Mouse (Mus musculus): Measurements from ENCODE around the gene Rapgef4. TPM values are rescaled to one million over a fixed set of nuclear protein-coding genes. Genes with fewer than 3 reads are reported as not detected.

Rapgef4 gene
- polyA plus RNA-seq, 1 experiment from 2014 or later = 16.7 TPM

GRCm38 (mm10) chr2:72197026-72197425 lies 216.0 kb downstream of the Rapgef4 start:
- no peak for ATAC-seq (ENCODE audit: low FRiP score)
- peaks cover 11% of the 10 kb centered on the region for H3K4me1 ChIP-seq (replicated peaks)
- no peak overlapping the region for H3K4me2 ChIP-seq
- no peaks in the 10 kb centered on the region for H3K27me3 ChIP-seq
- H3K27ac ChIP-seq = no peak overlapping the region
- 61% methylated on average over 3 of the region's 3 CpGs for WGBS
- 0 out of 2 replicates have a peak, but pooled peaks cover 2% of the 10 kb centered on the region for H3K36me3 ChIP-seq
- H3K9me3 ChIP-seq = no peaks in the 10 kb centered on the region
- H3K9ac ChIP-seq = no peak overlapping the region
- no peak overlapping the region for H3K4me3 ChIP-seq

DNA sequence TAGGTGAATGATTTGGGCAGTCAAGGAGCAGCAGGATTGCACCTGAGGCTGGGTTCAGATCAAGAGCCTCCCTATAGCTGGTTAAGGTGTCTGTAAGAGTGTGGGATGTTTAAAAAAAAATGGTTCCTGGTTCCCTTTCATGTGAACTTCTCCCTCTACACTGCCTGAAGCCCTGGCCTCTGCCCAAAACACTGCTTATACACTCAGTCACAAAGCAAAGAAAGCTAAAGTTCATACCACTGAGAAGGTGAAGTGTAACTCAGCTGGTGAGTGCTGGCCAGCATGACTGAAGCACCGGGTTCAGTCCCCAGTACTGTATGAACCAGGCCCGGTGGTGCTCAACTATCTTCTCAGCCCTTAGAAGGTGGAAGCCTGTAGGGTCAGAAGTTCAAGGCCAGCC lies 218.4 kb downstream of the Rapgef4 start:
- WGBS = 98% methylated on average over 2 of the region's 2 CpGs
- peaks cover 18% of the 10 kb centered on the region for H3K4me1 ChIP-seq (replicated peaks)
- H3K9ac ChIP-seq = no peak overlapping the region
- ATAC-seq (ENCODE audit: low FRiP score) = no peak
- H3K27me3 ChIP-seq = no peaks in the 10 kb centered on the region
- H3K9me3 ChIP-seq = no peaks in the 10 kb centered on the region
- no peak overlapping the region for H3K4me3 ChIP-seq
- H3K36me3 ChIP-seq = 0 out of 2 replicates have a peak, but pooled peaks cover 2% of the 10 kb centered on the region
- H3K4me2 ChIP-seq = no peak overlapping the region
- no peak overlapping the region for H3K27ac ChIP-seq

GRCm38 (mm10) chr2:72201506-72201905 lies 220.5 kb downstream of the Rapgef4 start:
- 61% methylated on average over 9 of the region's 9 CpGs for WGBS
- Histone ChIP-seq H3K36me3 (no peaks in the 10 kb centered on the region), H3K9ac (no peak overlapping the region), H3K4me3 (no peak overlapping the region), H3K27ac (no peak overlapping the region; the same call in 1 of the 2 replicates), H3K4me1 (replicated peaks) (peaks cover 18% of the 10 kb centered on the region), H3K4me2 (no peak overlapping the region), H3K9me3 (no peaks in the 10 kb centered on the region), H3K27me3 (no peaks in the 10 kb centered on the region)
- ATAC-seq (ENCODE audit: low FRiP score) = no peak

- Histone ChIP-seq H3K36me3 (no peaks in the 10 kb centered on the region), H3K4me1 (replicated peaks) (peaks cover 18% of the 10 kb centered on the region), H3K9me3 (no peaks in the 10 kb centered on the region), H3K4me2 (no peak overlapping the region), H3K27ac (no peak overlapping the region), H3K4me3 (no peak overlapping the region), H3K9ac (no peak overlapping the region), H3K27me3 (no peaks in the 10 kb centered on the region)
- WGBS = 81% methylated on average over 6 of the region's 6 CpGs
- no peak for ATAC-seq (ENCODE audit: low FRiP score)
These were observed 221.2 kb downstream of the Rapgef4 start for GRCm38 (mm10) chr2:72202252-72202651.

- Histone ChIP-seq H3K27ac (no peak overlapping the region), H3K36me3 (no peaks in the 10 kb centered on the region), H3K9me3 (no peaks in the 10 kb centered on the region), H3K4me1 (replicated peaks) (peaks cover 18% of the 10 kb centered on the region), H3K9ac (no peak overlapping the region), H3K27me3 (no peaks in the 10 kb centered on the region), H3K4me3 (no peak overlapping the region), H3K4me2 (peak overlapping the region; percentile 40)
- peak; percentile 71; the same call in 1 of the 2 replicates for ATAC-seq (ENCODE audit: low FRiP score)
- WGBS = 9% methylated on average over 5 of the region's 5 CpGs
These were observed 222.6 kb downstream of the Rapgef4 start for GRCm38 (mm10) chr2:72203609-72204008.

DNA sequence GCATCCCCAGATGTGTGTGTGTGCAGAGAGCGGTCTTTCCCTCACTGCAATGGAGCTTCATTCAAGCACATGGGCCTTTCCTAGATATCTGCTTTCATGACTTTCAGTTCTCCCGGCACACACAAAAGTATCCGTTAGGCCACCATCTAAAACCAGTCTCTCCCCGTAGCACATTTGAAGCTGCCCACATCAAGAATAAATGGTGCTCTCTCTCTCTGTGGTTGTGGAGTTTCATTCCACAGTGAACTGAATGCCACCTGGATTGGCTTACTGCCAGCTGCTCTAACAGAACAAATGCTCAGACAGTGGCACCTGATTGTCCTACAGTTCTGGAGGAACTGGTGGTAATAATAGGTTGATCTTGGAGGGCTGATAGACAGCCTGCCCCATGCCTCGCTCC lies 224.8 kb downstream of the Rapgef4 start:
- Histone ChIP-seq H3K27ac (no peak overlapping the region), H3K27me3 (no peaks in the 10 kb centered on the region), H3K4me2 (no peak overlapping the region), H3K9ac (no peak overlapping the region), H3K36me3 (no peaks in the 10 kb centered on the region), H3K9me3 (no peaks in the 10 kb centered on the region), H3K4me1 (replicated peaks) (peaks cover 11% of the 10 kb centered on the region), H3K4me3 (no peak overlapping the region)
- ATAC-seq (ENCODE audit: low FRiP score) = no peak
- WGBS = 95% methylated on average over 5 of the region's 5 CpGs

GRCm38 (mm10) chr2:72206530-72207248 lies 225.6 kb downstream of the Rapgef4 start:
- no peak for ATAC-seq (ENCODE audit: low FRiP score)
- H3K4me1 ChIP-seq (replicated peaks) = peaks cover 7% of the 10 kb centered on the region
- no peak overlapping the region for H3K4me3 ChIP-seq
- no peak overlapping the region for H3K4me2 ChIP-seq
- H3K27me3 ChIP-seq = no peaks in the 10 kb centered on the region
- no peaks in the 10 kb centered on the region for H3K36me3 ChIP-seq
- H3K9ac ChIP-seq = no peak overlapping the region
- WGBS = 96% methylated on average over 4 of the region's 4 CpGs
- no peaks in the 10 kb centered on the region for H3K9me3 ChIP-seq
- H3K27ac ChIP-seq = no peak overlapping the region

DNA sequence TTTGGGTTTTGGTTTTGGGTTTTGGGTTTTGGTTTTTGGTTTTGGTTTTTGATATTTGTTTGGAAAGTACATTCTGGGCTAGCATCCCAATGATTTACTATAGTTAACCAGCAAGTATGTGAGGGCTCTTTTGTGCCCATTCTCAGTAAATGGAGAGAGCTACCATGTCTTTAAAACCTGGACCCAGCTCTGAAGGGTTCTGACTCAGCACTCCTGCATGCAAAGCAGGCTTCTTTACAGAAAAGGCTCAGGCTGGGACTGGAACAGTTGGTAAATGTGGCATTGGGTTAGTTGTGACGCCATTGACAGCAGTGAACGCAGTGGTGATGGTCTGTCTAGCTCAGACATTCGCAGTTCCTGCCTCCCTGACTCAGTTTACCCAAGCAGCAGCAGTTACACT lies 236.3 kb downstream of the Rapgef4 start:
- H3K9ac ChIP-seq = no peak overlapping the region
- H3K4me1 ChIP-seq (replicated peaks) = no peaks in the 10 kb centered on the region
- 81% methylated on average over 3 of the region's 3 CpGs for WGBS
- ATAC-seq (ENCODE audit: low FRiP score) = no peak
- H3K27ac ChIP-seq = no peak overlapping the region
- no peaks in the 10 kb centered on the region for H3K27me3 ChIP-seq
- H3K9me3 ChIP-seq = no peaks in the 10 kb centered on the region
- no peaks in the 10 kb centered on the region for H3K36me3 ChIP-seq
- H3K4me3 ChIP-seq = no peak overlapping the region
- H3K4me2 ChIP-seq = no peak overlapping the region

- Histone ChIP-seq H3K36me3 (no peaks in the 10 kb centered on the region), H3K4me2 (no peak overlapping the region), H3K27ac (no peak overlapping the region), H3K9me3 (no peaks in the 10 kb centered on the region), H3K27me3 (peaks cover 16% of the 10 kb centered on the region; the same call in 1 of the 2 replicates), H3K4me1 (replicated peaks) (no peaks in the 10 kb centered on the region), H3K9ac (no peak overlapping the region), H3K4me3 (no peak overlapping the region)
- no peak for ATAC-seq (ENCODE audit: low FRiP score)
- WGBS = 15% methylated on average over 3 of the region's 3 CpGs
These were observed 238.9 kb downstream of the Rapgef4 start for GRCm38 (mm10) chr2:72219921-72220320.

DNA sequence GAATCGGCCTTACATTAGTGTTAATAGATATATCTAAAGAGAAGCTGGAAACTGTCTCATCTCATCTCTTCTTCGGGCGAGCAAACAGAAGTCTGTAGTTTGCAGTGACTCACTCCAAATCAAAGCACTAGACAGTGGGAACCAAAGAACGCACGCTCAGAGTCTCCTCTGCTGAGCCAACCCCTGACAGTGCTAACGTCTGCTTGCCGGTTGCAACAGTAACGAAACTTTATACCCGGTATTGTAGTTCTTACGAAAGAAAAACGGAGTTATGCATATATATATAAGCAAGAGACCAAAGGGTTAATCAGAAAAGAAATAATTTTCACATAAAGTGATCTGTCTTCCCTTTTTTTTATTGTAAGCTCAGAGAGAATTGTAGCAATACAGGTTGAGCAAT lies 240.2 kb downstream of the Rapgef4 start:
- Histone ChIP-seq H3K27ac (no peak overlapping the region), H3K27me3 (peaks cover 22% of the 10 kb centered on the region; the same call in 1 of the 2 replicates), H3K36me3 (no peaks in the 10 kb centered on the region), H3K4me1 (replicated peaks) (no peaks in the 10 kb centered on the region), H3K4me3 (no peak overlapping the region), H3K9me3 (no peaks in the 10 kb centered on the region), H3K4me2 (no peak overlapping the region), H3K9ac (no peak overlapping the region)
- 90% methylated on average over 11 of the region's 11 CpGs for WGBS
- no peak for ATAC-seq (ENCODE audit: low FRiP score)

DNA sequence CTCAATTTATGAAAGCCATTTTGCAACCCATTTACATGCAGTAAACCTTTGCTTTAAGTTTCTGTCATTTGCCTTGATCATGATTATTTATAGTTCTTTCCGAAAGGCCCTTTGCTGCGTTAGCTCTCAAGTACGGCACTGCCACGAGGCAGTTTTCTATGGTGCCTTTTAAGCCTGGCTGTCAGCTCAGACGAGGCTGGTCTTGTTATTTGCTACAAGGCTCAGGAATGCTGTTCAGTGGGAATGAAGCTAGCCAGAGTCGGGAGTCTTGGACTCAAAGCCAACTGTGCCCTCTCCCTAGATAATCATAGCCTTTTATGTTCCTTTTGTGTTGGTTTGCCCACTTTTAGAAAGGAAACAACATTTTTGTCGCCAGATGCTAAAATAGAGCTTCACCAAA lies 240.7 kb downstream of the Rapgef4 start:
- Histone ChIP-seq H3K9ac (no peak overlapping the region), H3K4me3 (no peak overlapping the region), H3K27me3 (peaks cover 25% of the 10 kb centered on the region; the same call in 1 of the 2 replicates), H3K27ac (no peak overlapping the region), H3K4me2 (no peak overlapping the region), H3K4me1 (replicated peaks) (no peaks in the 10 kb centered on the region), H3K9me3 (no peaks in the 10 kb centered on the region), H3K36me3 (no peaks in the 10 kb centered on the region)
- WGBS = 64% methylated on average over 7 of the region's 7 CpGs
- ATAC-seq (ENCODE audit: low FRiP score) = no peak

DNA sequence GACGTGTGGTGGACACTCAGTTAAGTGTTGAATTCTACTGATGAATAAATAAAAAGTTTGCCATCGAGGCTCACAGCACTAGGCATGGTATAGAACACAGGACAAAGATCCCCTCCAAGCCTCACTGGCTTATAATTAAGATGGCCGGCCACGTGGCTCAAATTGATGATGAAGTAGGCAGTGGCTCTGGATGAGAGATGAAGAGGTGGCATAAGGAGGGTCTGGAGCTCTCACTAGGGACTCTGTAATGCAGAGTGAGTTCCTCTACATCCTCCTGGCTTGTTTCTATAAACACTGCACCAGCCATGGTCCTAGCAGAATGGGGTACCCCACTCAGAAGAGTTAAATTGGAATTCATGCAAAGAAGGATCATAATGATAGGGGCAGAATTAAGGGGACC lies 241.2 kb downstream of the Rapgef4 start:
- Histone ChIP-seq H3K9me3 (no peaks in the 10 kb centered on the region), H3K36me3 (no peaks in the 10 kb centered on the region), H3K9ac (no peak overlapping the region), H3K27ac (no peak overlapping the region), H3K4me2 (no peak overlapping the region), H3K27me3 (peaks cover 25% of the 10 kb centered on the region; the same call in 1 of the 2 replicates), H3K4me1 (replicated peaks) (no peaks in the 10 kb centered on the region), H3K4me3 (no peak overlapping the region)
- WGBS = 86% methylated on average over 4 of the region's 4 CpGs
- ATAC-seq (ENCODE audit: low FRiP score) = no peak
